Mouse (Mus musculus) intestine, embryonic 16.5 days (tissue): ENCODE results near the gene Dtx4. TPM values are rescaled to one million over a fixed set of nuclear protein-coding genes. Genes with fewer than 3 reads are reported as not detected.

Experiments used
- ATAC-seq: fragments of 200-750 bp; cut with Nextera tagmentation; 2 replicates; pipeline ENCODE4 v1.8.0; 2017; ENCODE audit warnings: moderate TSS enrichment, moderate library complexity
- H3K27ac ChIP-seq: fragments of 300-500 bp; sonication (generic); 2 replicates; pipeline ENCODE4 v1.5.1; 2014; ENCODE audit warnings: mild to moderate bottlenecking, low read length
- H3K27me3 ChIP-seq: fragments of 300-500 bp; sonication (generic); replicated peaks from 2 replicates; pipeline ENCODE4 v1.6.1; 2014; ENCODE audit warnings: low read length, control low read depth, mixed read lengths; ENCODE audit not compliant: control insufficient read depth, insufficient read depth
- H3K36me3 ChIP-seq: fragments of 300-500 bp; sonication (generic); 2 replicates; pipeline ENCODE4 v1.6.1; 2014; ENCODE audit warnings: low read length, control low read depth; ENCODE audit not compliant: control insufficient read depth, insufficient read depth
- H3K4me1 ChIP-seq: fragments of 300-500 bp; sonication (generic); 2 replicates; pipeline ENCODE4 v1.6.1; 2014; ENCODE audit warnings: low read length, control low read depth, mixed read lengths; ENCODE audit not compliant: control insufficient read depth, insufficient read depth
- H3K4me2 ChIP-seq: fragments of 300-500 bp; sonication (generic); 2 replicates; pipeline ENCODE4 v1.6.1; 2014; ENCODE audit warnings: low read depth, low read length, control low read depth
- H3K4me3 ChIP-seq: fragments of 300-500 bp; sonication (generic); 2 replicates; pipeline ENCODE4 v1.5.1; 2014; ENCODE audit warnings: mild to moderate bottlenecking, low read length
- H3K9ac ChIP-seq: fragments of 300-500 bp; sonication (generic); 2 replicates; pipeline ENCODE4 v1.6.1; 2014; ENCODE audit warnings: low read depth, low read length
- H3K9me3 ChIP-seq: fragments of 300-500 bp; sonication (generic); 2 replicates; pipeline ENCODE4 v1.6.1; 2016; ENCODE audit warnings: low read length, control low read depth; ENCODE audit not compliant: control insufficient read depth
- WGBS: fragments of 180-500 bp; shearing (Covaris S2); extraction: QIAGEN DNeasy Blood & Tissue Kit; methylation state at CpG from one replicate; pipeline ENCODE4 v1.1.7; 2014; 5-methylcytosine and 5-hydroxymethylcytosine counted together
- polyA plus RNA-seq: library from polyadenylated mRNA; unstranded; fragments of >200 nt; fragmentation: Nextera tagmentation; extraction: Ambion mirVana; gene quantifications from 2 replicates; pipeline ENCODE4 v1.2.1, GENCODE M21; 2015

Dtx4 gene
- polyA plus RNA-seq, 1 experiment from 2014 or later = 9.9 TPM

- Histone ChIP-seq H3K36me3 (no peaks in the 10 kb centered on the region; the same call in 1 of the 2 replicates), H3K27me3 (no peaks in the 10 kb centered on the region), H3K4me2 (peak overlapping the region; percentile 13; the same call in 1 of the 2 replicates), H3K4me1 (peaks cover 28% of the 10 kb centered on the region), H3K9ac (peak overlapping the region; percentile 30; the same call in 1 of the 2 replicates), H3K27ac (peak overlapping the region; percentile 81), H3K4me3 (no peak overlapping the region), H3K9me3 (no peaks in the 10 kb centered on the region)
- 51% methylated on average over 15 of the region's 15 CpGs for WGBS
- peak; percentile 94 for ATAC-seq
These were observed 25.6 kb downstream of the Dtx4 start for GRCm38 (mm10) chr19:12475380-12476250.

GRCm38 (mm10) chr19:12473951-12474350 lies 27.3 kb downstream of the Dtx4 start:
- Histone ChIP-seq H3K27me3 (no peaks in the 10 kb centered on the region), H3K9ac (no peak overlapping the region), H3K4me2 (no peak overlapping the region), H3K27ac (no peak overlapping the region), H3K4me1 (peaks cover 28% of the 10 kb centered on the region), H3K4me3 (no peak overlapping the region), H3K36me3 (peaks cover 2% of the 10 kb centered on the region; the same call in 1 of the 2 replicates), H3K9me3 (no peaks in the 10 kb centered on the region)
- 89% methylated on average over 4 of the region's 4 CpGs for WGBS
- ATAC-seq = no peak

- Histone ChIP-seq H3K27me3 (no peaks in the 10 kb centered on the region), H3K4me1 (peaks cover 28% of the 10 kb centered on the region), H3K4me3 (no peak overlapping the region), H3K9me3 (no peaks in the 10 kb centered on the region), H3K4me2 (no peak overlapping the region), H3K27ac (peak overlapping the region; percentile 60), H3K9ac (no peak overlapping the region), H3K36me3 (peaks cover 8% of the 10 kb centered on the region; the same call in 1 of the 2 replicates)
- no peak for ATAC-seq
- WGBS = 80% methylated on average over 4 of the region's 4 CpGs
These were observed 28.0 kb downstream of the Dtx4 start for GRCm38 (mm10) chr19:12473201-12473641.

GRCm38 (mm10) chr19:12472381-12472976 lies 28.8 kb downstream of the Dtx4 start:
- peak overlapping the region; percentile 60; the same call in 1 of the 2 replicates for H3K27ac ChIP-seq
- WGBS = 75% methylated on average over 5 of the region's 5 CpGs
- peaks cover 11% of the 10 kb centered on the region for H3K36me3 ChIP-seq
- no peak overlapping the region for H3K4me3 ChIP-seq
- H3K9me3 ChIP-seq = no peaks in the 10 kb centered on the region
- peaks cover 28% of the 10 kb centered on the region for H3K4me1 ChIP-seq
- H3K27me3 ChIP-seq = no peaks in the 10 kb centered on the region
- no peak overlapping the region for H3K9ac ChIP-seq
- no peak overlapping the region for H3K4me2 ChIP-seq
- no peak for ATAC-seq

GRCm38 (mm10) chr19:12471866-12472265 lies 29.4 kb downstream of the Dtx4 start:
- no peak for ATAC-seq
- H3K9ac ChIP-seq = no peak overlapping the region

GRCm38 (mm10) chr19:12467436-12467835 lies 33.8 kb downstream of the Dtx4 start:
- WGBS = 81% methylated on average over 5 of the region's 5 CpGs
- H3K4me2 ChIP-seq = no peak overlapping the region
- H3K4me1 ChIP-seq = peaks cover 14% of the 10 kb centered on the region; the same call in 1 of the 2 replicates
- peaks cover 11% of the 10 kb centered on the region for H3K36me3 ChIP-seq
- no peak overlapping the region for H3K9ac ChIP-seq
- H3K4me3 ChIP-seq = no peak overlapping the region
- no peaks in the 10 kb centered on the region for H3K27me3 ChIP-seq
- H3K9me3 ChIP-seq = no peaks in the 10 kb centered on the region
- H3K27ac ChIP-seq = no peak overlapping the region
- ATAC-seq = no peak

More at GRCm38 (mm10) chr19:12471866-12472265, 29.4 kb downstream of the Dtx4 start:
- Histone ChIP-seq H3K4me3 (no peak overlapping the region), H3K27me3 (no peaks in the 10 kb centered on the region), H3K9me3 (no peaks in the 10 kb centered on the region), H3K27ac (no peak overlapping the region), H3K4me2 (no peak overlapping the region), H3K4me1 (peaks cover 23% of the 10 kb centered on the region), H3K36me3 (peaks cover 11% of the 10 kb centered on the region)
- 56% methylated on average over 3 of the region's 3 CpGs for WGBS

GRCm38 (mm10) chr19:12466204-12466603 lies 35.0 kb downstream of the Dtx4 start:
- peak; percentile 55 for ATAC-seq

GRCm38 (mm10) chr19:12465530-12466144 lies 35.6 kb downstream of the Dtx4 start:
- H3K36me3 ChIP-seq = peaks cover 11% of the 10 kb centered on the region
- H3K9ac ChIP-seq = no peak overlapping the region
- no peaks in the 10 kb centered on the region for H3K27me3 ChIP-seq
- no peaks in the 10 kb centered on the region for H3K9me3 ChIP-seq
- 90% methylated on average over 10 of the region's 10 CpGs for WGBS
- no peak overlapping the region for H3K4me3 ChIP-seq
- ATAC-seq = no peak
- peaks cover 8% of the 10 kb centered on the region; the same call in 1 of the 2 replicates for H3K4me1 ChIP-seq
- H3K27ac ChIP-seq = no peak overlapping the region
- no peak overlapping the region for H3K4me2 ChIP-seq

More at GRCm38 (mm10) chr19:12466204-12466603, 35.0 kb downstream of the Dtx4 start:
- no peaks in the 10 kb centered on the region for H3K27me3 ChIP-seq
- no peak overlapping the region for H3K4me3 ChIP-seq
- H3K4me1 ChIP-seq = peaks cover 8% of the 10 kb centered on the region; the same call in 1 of the 2 replicates
- no peak overlapping the region for H3K4me2 ChIP-seq
- H3K9ac ChIP-seq = no peak overlapping the region
- peaks cover 11% of the 10 kb centered on the region for H3K36me3 ChIP-seq
- WGBS = 27% methylated on average over 7 of the region's 7 CpGs
- H3K9me3 ChIP-seq = no peaks in the 10 kb centered on the region
- no peak overlapping the region for H3K27ac ChIP-seq

GRCm38 (mm10) chr19:12464674-12465073 lies 36.6 kb downstream of the Dtx4 start:
- peaks cover 11% of the 10 kb centered on the region for H3K36me3 ChIP-seq
- H3K4me1 ChIP-seq = peaks cover 8% of the 10 kb centered on the region; the same call in 1 of the 2 replicates
- H3K27me3 ChIP-seq = no peaks in the 10 kb centered on the region
- 75% methylated on average over 4 of the region's 4 CpGs for WGBS
- ATAC-seq = no peak
- no peak overlapping the region for H3K4me3 ChIP-seq
- H3K9me3 ChIP-seq = no peaks in the 10 kb centered on the region
- no peak overlapping the region for H3K27ac ChIP-seq
- H3K9ac ChIP-seq = no peak overlapping the region
- no peak overlapping the region for H3K4me2 ChIP-seq
